Mouse (Mus musculus): Measurements from ENCODE around the gene Abhd10. TPM values are rescaled to one million over a fixed set of nuclear protein-coding genes. Genes with fewer than 3 reads are reported as not detected.

Gene Abhd10
- total RNA-seq, 2 experiments from 2014 or later, result 15.2 to 17.9 TPM

DNA sequence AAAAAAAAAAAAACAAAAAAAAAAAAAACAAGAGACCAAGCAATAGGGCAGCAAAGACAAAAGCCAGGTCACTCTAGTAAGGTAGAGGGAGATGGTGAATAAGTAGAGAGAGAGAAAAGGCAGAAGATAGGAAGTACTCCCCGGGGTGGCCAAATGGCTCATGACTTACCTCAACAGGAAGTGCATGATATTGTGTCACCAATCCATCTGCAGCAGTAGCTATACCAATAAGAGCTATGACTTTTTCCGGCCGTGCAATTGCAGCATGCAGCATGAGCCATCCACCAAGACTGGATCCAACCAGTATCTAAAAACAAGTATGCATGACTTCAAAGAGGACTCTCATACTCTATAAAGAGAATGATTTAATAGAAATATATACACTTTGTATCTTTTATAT, 6.0 kb downstream of the Abhd10 start:
- DNase-seq, result no peak
- intact Hi-C loops (cut with DNase I), result no loop called here

DNA sequence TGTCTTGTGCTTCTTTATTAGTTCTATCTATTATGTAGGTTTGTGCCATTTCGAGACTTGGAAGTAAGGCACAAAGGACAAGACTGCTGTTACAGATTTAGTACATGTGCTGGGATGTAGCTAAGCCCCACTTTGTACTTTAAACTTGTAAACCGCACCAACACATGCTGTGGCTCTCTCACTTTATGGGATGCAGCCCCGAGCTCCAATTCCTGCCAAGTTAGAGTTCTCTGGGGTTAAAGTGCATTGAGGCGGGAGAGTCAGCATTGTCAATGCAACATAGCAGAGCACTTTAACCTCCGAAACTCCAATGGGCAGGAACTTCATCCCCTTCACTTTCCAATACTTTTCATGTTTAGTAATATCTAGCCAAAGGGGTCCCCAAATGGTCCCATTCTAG, 13.6 kb downstream of the Abhd10 start:
- intact Hi-C loops (cut with DNase I), result no loop called here
- no peak for DNase-seq

DNA sequence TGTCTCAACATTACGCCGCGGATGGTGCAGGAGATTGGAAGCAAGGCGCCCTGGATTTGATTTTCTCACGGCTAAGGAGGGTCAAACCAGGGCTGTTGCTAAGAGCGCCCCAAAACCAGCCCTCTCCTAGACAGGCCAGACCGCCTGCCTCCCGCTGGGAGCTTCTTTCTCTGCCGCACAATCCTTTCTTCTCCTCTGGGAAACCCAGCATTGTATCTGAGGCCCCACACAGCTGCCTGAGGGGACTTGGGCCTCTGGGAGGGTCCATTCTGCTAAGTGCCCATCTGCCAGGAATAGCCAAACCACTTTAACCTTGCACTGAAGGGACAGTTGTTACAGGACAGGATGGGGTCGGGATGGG, 18.0 kb downstream of the Abhd10 start:
- intact Hi-C loops (cut with DNase I), result no loop called here
- no peak for DNase-seq

DNA sequence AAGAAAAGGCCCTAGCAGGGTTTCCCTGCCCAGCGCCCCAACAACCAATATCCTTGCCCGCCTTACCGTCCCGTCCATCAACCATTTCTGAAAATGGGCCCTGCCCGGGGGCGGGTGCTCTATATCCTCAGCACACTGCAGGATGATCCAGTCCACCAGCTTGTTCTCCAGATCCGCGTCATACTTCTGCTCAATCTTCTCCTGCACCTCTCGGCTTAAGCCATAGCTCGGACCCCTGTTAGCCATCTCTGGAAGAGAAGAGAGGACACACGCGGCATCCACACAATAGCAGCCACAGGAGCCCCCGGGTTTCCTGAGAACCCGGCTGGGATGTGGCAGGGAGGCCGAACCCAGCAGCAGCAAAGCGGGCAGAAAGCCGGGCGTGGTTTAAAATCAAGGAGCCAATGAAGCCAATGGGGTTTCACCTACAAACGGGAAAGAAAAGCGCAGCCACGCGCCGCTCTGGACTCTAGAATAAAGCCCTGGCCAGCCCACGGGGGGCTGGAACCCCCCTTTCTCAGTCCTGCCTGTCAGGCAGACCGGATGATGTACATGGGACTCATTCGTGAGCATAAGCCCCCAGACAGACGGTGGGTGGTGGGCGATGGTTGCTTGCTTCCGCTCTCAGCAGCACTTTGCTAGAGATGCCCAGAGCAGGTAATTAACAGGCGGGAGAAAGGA, 18.6 kb downstream of the Abhd10 start, which contains the start of gene Tagln3:
TSS of gene Tagln3 (minus strand) at position 548 of the 681 bp plus-strand sequence.
- no peak for DNase-seq
- intact Hi-C loops (cut with DNase I), result no loop called here

DNA sequence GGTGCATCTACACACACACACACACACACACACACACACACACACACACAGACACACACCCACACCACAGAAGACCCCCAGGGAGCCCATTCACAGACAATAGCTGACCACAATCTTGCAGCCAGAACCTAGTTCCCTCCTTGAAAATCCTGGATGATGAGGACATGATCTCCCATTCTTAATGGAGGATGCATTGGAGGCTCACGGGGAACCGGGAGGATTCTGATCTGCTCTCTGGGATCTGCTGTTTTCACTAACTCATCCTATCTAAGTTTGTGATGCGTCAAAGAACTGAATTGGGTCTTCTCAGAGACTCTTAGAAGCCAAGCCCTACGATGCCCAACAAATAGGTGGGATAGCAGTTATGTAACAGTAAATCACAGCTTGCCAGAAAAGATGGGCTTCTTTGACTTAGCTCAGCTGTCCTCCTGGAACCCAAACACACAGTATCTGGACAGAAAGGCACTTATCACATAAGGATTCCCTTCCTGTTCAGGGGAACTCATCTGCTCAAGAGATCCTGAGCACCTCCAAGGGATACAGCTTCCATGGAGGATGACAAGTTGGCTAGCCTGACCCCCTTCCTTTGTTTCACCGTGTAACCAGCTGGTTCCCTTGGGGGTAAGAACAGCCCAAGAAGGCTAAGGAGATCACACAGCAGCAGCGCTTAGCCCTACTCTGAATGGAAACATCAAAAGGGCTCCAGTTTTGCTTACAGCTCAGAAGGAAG, 19.4 kb downstream of the Abhd10 start:
- DNase-seq, result no peak
- intact Hi-C loops (cut with DNase I), result no loop called here

DNA sequence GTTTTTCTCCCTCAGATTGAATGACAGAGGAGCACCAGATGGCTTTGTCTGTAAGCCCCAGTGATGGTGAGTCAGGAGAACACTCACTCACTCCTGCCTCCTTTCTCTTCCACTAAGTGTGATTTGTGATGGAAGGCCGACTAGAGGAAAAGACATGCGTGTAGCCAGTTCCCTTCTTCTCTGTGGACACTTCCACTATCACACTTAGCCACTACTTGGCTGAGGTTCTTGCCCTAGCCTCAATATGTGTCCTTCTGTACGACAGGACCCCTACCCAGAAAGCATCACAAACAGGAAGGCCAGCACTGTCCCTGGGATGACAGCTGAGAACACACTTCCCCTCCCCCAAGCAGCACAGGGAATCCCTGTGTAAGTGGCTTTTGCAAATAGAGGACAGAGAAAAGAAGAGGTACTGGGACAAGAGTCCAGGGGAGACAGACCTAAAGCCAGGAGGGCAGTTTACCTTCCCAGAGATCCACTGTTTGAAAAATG, 20.2 kb downstream of the Abhd10 start:
- intact Hi-C loops (cut with DNase I), result no loop called here
- DNase-seq, result no peak

DNA sequence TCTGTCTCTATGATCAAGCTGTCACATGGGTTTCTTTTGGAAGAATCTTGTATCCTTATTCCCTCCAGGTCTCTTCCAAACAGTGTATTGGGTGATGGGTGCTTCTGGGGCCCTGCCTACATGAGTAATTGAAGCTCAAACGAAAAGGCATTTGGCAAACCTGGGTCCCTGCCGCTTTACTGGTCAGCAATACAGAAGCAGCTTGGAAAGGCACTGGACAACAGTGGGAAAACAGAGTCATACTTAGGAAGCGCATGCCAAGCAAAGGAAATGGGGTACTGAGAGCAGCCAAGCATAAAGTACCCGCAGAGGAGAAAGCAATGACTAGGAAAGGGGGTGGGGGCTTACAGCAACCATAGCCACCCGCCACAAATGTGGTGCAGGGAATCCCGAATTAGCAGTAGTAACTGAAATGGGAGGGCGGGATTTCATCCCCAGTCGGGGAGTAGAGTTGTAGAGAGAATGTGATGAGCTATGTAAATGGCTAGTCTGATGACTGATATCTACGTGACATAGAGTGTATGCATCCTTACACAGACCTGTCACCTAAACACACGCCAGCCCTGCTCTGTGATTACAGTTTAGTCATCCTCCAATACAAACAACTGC, 22.6 kb downstream of the Abhd10 start:
- intact Hi-C loops (cut with DNase I), result no loop called here

DNA sequence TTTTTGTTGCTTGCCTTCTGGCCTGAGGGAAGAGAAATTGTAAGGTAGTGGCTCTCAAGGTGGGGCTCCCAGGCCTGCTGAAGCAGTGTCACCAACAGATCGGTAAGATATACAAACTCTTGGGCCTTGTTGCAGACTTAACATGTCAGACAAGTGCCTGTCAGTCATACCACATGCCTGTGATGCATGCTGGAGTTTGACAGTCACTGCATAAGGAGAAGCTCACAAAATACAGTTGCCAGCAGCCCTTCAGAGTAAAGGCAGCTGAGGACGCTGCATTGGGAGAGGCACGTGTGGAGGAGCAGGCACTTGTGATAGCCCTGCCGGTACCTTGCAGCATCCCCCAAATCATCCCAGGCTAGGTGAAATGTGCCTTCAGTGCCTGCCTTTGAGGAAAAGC, 24.5 kb downstream of the Abhd10 start:
- intact Hi-C loops (cut with DNase I), result no loop called here
- DNase-seq, result no peak

More for the DNA sequence above, 22.6 kb downstream of the Abhd10 start:
- DNase-seq, result no peak

DNA sequence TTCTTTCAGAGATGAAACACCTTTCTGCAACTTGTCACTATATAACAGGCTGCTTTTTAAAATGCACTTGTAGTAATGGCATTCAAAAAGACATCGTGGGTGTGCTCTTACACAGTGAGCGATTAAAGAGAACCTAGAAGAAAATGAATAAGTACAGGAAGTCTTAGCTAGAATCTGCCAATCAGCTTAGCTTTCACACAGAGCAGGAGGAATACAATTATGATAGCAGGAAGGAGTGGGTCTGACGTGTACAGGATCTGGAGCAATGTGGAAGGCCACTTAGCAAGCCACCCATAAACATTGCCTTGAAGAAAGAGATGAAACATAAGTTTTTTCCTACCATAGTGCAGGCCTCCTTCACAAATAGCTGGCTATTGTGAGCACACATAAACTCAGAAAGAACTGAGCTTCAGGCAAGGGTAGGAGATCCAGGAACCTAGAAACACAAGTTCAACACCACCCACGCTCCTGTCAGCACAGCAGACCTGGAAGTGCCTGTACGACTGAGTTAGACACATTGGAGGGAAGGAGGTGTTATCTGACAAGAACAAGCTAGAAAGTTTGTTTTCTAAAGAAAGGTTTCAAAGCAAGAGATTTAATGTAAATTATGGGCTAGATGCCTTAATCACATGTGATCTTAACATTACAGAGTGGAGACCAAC, 28.1 kb downstream of the Abhd10 start:
- DNase-seq, result no peak
- intact Hi-C loops (cut with DNase I), result no loop called here

DNA sequence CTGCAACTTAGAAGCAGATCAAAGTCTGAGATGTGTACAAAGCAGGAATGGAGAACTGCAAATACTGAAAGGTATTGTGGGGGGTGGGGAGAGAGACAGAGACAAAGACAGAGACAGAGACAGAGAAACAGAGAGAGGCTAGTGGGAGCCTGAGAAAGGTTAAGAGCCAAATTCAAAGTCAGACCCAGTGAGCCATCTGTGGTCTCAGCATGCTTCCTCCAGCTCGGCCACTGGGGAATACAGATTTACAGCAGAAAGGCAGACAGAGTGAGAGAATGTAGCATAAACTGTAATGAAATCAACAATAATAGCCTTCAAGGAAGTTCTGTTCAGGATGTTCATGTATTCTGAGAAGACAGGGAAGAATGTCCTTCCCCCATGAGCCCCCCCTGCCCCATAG, 28.9 kb downstream of the Abhd10 start:
- no peak for DNase-seq
- intact Hi-C loops (cut with DNase I), result no loop called here

DNA sequence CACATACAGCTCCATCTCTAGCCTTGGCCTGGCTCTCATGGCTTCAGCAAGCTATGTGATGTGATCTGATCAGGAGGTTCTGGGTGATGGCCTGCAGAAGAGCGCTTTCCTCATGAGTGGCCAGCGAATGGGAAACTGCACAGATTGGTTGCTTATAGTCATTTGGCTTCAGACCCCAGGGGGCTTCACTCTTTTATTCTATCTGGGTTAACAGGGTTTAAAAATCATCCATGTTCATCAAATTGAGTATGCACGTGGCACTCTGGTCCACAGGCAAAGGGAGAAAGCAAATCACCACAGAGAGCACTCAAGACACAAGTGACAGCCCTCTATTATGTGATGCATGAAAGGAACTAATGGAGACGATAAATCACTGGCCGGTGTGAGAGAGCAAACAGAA, 29.5 kb downstream of the Abhd10 start:
- intact Hi-C loops (cut with DNase I), result no loop called here
- no peak for DNase-seq

DNA sequence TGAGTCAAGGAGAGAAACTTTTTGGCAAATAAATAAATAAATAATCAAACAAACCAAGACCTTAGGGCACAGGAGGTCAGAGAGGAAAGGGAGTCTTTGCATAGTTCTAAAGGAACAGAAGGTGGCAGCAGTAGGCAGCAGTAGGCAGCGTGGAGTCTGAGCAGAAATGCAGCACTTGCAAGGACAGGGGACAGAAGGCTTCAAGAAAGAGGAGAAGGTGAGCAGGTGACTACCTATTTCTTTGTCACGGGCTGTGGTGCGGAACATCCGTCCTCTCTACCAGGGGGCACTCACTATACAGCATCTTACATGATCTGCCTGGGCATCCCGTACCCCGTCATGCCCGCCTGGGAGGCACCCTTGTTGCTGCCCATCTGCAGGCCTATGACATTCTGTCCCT, 31.5 kb downstream of the Abhd10 start:
- DNase-seq, result peak in 1 of 2 experiments; percentile 2
- intact Hi-C loops (cut with DNase I), result no loop called here

DNA sequence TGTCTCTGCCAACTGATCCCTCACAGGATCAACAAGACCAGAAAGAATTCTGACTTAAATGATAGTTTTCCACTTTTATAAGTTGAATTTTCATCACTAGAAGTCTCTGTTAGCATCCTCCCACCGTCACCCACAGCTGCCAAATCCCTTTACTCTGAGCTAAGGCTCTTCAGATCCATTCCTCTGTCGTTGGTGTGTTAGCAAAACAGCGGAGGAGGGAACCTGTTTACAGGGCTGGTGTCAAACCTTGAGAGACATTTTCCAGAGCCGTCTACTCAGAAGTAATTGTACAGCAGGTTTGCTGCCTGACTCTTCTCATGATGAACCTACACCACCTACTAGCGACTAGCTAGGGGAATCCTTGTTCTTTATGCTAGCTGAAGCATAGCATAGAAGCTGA, 43.5 kb downstream of the Abhd10 start:
- no peak for DNase-seq
- intact Hi-C loops (cut with DNase I), result no loop called here

DNA sequence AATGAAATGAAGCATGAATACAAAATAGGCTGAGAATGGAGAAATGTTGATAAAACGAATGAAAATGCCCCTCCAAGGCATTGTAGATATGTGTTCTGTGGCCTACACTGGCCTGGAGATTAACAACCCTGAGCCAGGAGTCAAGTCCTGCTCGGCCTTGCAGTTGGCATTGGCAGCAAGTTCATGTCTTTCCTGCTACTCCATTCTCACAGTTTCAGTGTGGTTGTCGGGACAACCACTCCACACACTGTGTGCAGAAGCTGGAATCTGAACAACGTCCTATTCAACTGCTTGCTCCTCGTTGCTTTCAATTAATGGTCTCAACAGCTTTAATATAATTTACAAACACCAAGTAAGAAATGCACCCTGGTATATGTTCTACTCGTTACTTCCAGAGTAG, 44.8 kb downstream of the Abhd10 start:
- DNase-seq, result no peak
- intact Hi-C loops (cut with DNase I), result no loop called here

DNA sequence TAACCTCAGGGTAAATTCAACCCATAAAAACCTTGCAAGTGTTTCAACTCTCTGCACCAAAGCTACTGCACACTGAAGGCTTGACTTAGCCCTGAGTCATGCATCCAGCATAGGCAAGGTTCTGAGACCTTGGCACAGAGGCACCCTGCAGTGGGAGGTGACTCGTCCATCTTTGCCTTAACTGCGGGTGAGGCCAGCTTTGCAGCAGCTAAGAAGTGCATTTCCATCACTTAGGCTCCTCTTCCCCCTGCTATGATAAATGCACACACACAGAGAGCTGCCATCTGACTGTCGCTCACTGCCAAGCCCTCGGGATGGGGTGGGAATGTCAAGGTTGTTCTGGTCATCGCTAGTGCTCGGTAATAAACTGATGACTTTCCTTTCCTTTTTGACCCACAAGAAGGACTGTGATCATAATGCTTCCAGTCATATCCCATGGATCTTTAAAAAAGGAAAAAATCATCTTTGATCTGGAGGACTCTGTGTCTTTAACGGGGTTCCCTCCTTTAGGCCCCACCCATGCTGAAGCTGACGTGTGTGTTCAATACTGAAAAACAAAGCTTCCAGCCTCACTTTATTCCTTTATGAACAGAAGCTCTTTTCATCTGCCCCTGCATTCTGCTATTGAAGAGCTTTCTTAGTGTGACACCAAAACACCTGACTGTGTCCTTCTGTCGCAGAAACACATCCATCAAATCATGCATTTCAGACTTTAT, 47.2 kb downstream of the Abhd10 start:
- intact Hi-C loops (cut with DNase I), result no loop called here
- no peak for DNase-seq

DNA sequence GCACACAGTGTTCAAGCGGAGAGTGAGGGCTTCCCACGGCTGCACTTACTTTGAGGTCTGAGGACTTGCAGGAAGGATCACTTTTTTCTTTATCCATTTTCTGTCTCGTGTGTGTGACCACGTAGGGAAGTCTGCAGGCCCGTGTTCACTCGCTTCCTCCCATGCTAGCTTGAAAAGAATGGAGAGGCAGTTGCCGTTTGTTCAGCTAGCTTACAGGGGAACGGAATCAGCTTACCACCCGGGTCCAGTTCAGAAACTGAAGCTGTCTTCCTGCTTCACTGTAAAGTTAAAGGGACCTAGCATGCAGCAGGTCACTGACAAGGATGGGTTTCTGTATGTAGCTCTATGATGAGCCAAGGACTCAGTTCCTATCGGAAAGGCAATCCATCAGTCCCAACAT, 49.2 kb downstream of the Abhd10 start, which contains the start of gene Tmprss7:
TSS of gene Tmprss7 (minus strand) at position 101 of the 400 bp plus-strand sequence.
- intact Hi-C loops (cut with DNase I), result no loop called here
- no peak for DNase-seq

DNA sequence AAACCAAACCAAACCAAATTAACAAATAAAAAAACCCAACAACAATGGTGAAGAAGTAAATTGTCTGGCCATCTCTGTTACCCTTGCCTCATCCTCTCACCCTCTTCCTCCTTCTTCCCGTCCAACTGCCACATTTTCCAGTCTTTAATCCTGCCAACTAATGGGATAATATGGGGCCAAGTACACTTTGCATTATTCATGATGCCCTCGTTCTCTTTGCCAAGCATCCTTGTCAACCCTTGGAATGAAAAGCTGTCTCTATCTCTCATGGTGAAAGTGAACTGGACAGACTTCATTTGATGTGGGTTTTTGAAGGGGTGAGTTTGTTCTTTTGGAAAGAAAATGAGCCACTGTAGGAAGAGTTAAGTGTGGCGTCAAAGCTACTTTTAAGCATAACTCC, 49.9 kb downstream of the Abhd10 start:
- intact Hi-C loops (cut with DNase I), result no loop called here
- no peak for DNase-seq

DNA sequence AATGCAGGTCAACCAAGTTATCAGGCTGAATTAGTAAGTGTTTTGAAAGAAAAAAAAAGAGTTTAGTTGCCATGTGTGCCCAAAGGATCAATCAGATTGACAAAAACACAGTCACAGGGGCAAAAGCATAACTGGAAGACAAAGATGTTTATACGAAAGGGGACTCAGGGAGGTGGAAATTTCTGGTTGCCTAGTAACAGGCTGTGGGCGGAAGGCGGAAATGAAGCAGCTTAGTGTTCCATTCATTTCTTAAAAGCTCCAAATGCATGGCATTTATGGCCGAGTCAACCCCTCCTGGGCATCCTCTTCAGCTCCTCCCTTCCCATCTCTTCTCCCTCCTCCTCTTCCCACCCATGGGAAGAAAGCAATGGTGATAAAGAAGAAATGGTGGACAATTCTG, 52.6 kb downstream of the Abhd10 start:
- intact Hi-C loops (cut with DNase I), result no loop called here

DNA sequence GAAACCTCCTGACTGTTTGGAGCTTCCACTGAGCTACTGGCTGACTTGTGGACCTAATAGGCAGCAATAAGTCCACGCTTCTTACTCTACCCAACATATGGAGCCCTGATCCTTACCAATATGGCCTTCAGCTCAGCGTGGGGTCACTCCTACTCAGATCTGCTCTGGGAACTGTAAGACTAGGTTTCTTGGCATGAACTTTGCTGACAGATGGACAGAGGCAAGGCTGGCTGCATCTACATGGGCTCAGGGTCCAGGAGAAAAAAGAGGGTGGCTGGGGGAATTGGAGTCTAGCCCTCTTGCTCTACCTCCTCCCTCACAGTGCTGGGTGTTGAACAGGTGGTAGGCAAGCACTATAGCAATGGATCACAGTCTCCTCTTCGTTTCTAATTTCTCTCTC, 55.9 kb downstream of the Abhd10 start:
- intact Hi-C loops (cut with DNase I), result loop anchor here (10.0 kb wide), 1 partner anchor 108 kb away; no protein-coding TSS in a partner anchor
- no peak for DNase-seq

More for the DNA sequence above, 52.6 kb downstream of the Abhd10 start:
- no peak for DNase-seq

DNA sequence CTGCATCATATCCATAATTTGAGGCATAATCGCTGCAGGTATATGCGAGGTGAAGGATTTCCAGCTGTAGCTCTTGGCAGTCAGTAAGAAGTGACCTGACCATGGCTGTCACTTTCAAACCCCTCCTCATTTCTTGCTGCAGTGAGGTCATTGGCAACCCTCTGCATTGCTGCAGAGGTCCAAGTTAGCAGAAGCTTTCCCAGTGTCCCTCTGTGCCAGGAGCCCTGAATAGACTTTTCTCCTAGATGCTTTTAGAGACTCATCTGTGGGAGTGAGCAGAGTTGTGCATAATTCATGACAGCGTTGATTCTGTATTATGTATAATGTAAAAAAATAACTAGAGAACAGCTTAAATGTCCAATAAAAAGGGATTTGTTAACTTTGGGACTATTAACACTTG, 57.5 kb downstream of the Abhd10 start:
- DNase-seq, result no peak
- intact Hi-C loops (cut with DNase I), result loop anchor here (1.0 to 10.0 kb wide), 2 partner anchors 110 to 282 kb away; no protein-coding TSS in a partner anchor
